Mouse (Mus musculus): Measurements from ENCODE around the gene 2210010C04Rik. TPM values are rescaled to one million over a fixed set of nuclear protein-coding genes. Genes with fewer than 3 reads are reported as not detected.

2210010C04Rik gene
- polyA plus RNA-seq, 1 experiment from 2014 or later = not detected

DNA sequence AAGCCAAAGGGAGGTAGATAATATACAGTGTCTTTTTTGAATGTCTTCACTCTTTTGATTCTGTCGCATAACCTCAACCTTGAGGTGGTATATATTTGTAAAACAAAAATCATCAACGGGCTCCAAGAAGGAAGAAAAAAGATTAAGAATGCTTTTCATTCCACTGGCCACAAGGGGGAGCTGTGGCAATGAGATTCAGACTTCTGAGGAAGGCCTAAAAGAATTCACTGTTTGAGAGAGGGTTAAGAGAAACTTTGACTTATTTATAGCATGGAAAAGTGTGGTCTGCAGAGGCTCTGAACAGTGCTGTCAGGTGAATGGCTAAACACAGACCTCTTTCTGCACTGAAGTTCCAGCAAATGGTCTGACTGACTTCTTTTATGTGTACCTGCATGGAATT is 20.3 kb upstream of the 2210010C04Rik start:
- H3K4me3 ChIP-seq (ENCODE audit: low read depth, low read length) = no peak overlapping the region
- H3K27ac ChIP-seq (ENCODE audit: low read length) = no peak overlapping the region
- no peak for ATAC-seq
- H3K4me2 ChIP-seq (ENCODE audit: low read length) = no peak overlapping the region
- no peaks in the 10 kb centered on the region for H3K27me3 ChIP-seq (ENCODE audit: control insufficient read depth, insufficient read depth, low read depth, low read length)
- H3K4me1 ChIP-seq (ENCODE audit: control insufficient read depth, insufficient read depth, low read length) = no peaks in the 10 kb centered on the region
- H3K9ac ChIP-seq (ENCODE audit: low read depth, low read length) = no peak overlapping the region
- WGBS = 33% methylated on average over 2 of the region's 2 CpGs
- H3K36me3 ChIP-seq (ENCODE audit: control insufficient read depth, insufficient read depth, low read length) = no peaks in the 10 kb centered on the region
- no peaks in the 10 kb centered on the region for H3K9me3 ChIP-seq (replicated peaks; ENCODE audit: control insufficient read depth, low read length, poor library complexity, severe bottlenecking)

DNA sequence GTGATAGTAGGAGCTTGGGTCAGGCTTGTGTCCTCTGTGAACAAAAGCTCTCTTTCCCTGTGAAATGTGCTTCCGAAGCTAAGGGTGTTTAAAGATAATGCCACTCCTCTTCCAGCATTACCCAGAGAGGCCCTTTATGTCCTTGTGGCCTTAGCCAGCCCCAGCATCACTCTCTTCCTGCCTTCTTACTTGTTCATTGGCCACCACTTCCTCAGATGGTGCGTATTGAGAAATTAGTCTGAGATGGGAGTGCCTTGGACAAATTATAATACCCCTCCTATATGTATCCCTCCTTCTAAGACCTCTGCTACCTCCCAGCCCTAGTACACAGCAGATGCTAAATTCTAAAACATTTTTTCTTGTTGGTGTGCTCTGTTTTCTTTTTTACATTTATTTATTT is 19.1 kb upstream of the 2210010C04Rik start:
- ATAC-seq = no peak
- 83% methylated on average over 2 of the region's 2 CpGs for WGBS
- Histone ChIP-seq H3K9ac (ENCODE audit: low read depth, low read length) (no peak overlapping the region), H3K27me3 (ENCODE audit: control insufficient read depth, insufficient read depth, low read depth, low read length) (no peaks in the 10 kb centered on the region), H3K4me2 (ENCODE audit: low read length) (no peak overlapping the region), H3K36me3 (ENCODE audit: control insufficient read depth, insufficient read depth, low read length) (no peaks in the 10 kb centered on the region), H3K9me3 (replicated peaks; ENCODE audit: control insufficient read depth, low read length, poor library complexity, severe bottlenecking) (no peaks in the 10 kb centered on the region), H3K4me1 (ENCODE audit: control insufficient read depth, insufficient read depth, low read length) (no peaks in the 10 kb centered on the region), H3K27ac (ENCODE audit: low read length) (no peak overlapping the region), H3K4me3 (ENCODE audit: low read depth, low read length) (no peak overlapping the region)

DNA sequence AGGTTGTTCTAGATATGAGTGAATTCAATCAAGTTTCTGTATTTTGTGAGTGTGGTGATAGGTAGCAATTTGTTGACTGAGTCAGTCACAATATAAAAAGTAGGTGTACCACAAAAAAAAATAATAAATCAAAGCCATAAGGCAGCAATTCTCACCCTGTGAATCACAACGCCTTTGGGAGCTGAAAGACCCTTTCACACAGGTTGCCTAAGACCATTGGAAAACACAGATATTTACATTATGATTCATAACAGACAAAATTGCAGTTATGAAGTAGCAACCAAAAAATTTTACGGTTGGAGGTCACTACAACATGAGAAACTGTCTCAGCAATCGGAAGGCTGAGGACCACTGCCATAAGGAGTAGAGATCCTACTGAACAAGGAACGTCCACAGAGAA is 16.5 kb upstream of the 2210010C04Rik start:
- H3K27ac ChIP-seq (ENCODE audit: low read length) = no peak overlapping the region
- H3K4me1 ChIP-seq (ENCODE audit: control insufficient read depth, insufficient read depth, low read length) = no peaks in the 10 kb centered on the region
- no peak for ATAC-seq
- 84% methylated on average over 4 of the region's 4 CpGs for WGBS
- H3K9ac ChIP-seq (ENCODE audit: low read depth, low read length) = no peak overlapping the region
- no peaks in the 10 kb centered on the region for H3K27me3 ChIP-seq (ENCODE audit: control insufficient read depth, insufficient read depth, low read depth, low read length)
- no peak overlapping the region for H3K4me3 ChIP-seq (ENCODE audit: low read depth, low read length)
- H3K9me3 ChIP-seq (replicated peaks; ENCODE audit: control insufficient read depth, low read length, poor library complexity, severe bottlenecking) = no peaks in the 10 kb centered on the region
- H3K4me2 ChIP-seq (ENCODE audit: low read length) = no peak overlapping the region
- H3K36me3 ChIP-seq (ENCODE audit: control insufficient read depth, insufficient read depth, low read length) = no peaks in the 10 kb centered on the region

GRCm38 (mm10) chr6:41048602-41049001 is 13.3 kb upstream of the 2210010C04Rik start:
- Histone ChIP-seq H3K36me3 (ENCODE audit: control insufficient read depth, insufficient read depth, low read length) (no peaks in the 10 kb centered on the region), H3K4me3 (ENCODE audit: low read depth, low read length) (no peak overlapping the region), H3K9ac (ENCODE audit: low read depth, low read length) (no peak overlapping the region), H3K9me3 (replicated peaks; ENCODE audit: control insufficient read depth, low read length, poor library complexity, severe bottlenecking) (no peaks in the 10 kb centered on the region), H3K4me2 (ENCODE audit: low read length) (no peak overlapping the region), H3K27ac (ENCODE audit: low read length) (no peak overlapping the region), H3K4me1 (ENCODE audit: control insufficient read depth, insufficient read depth, low read length) (no peaks in the 10 kb centered on the region), H3K27me3 (ENCODE audit: control insufficient read depth, insufficient read depth, low read depth, low read length) (no peaks in the 10 kb centered on the region)
- WGBS = 88% methylated on average over 1 of the region's 1 CpGs
- no peak for ATAC-seq

DNA sequence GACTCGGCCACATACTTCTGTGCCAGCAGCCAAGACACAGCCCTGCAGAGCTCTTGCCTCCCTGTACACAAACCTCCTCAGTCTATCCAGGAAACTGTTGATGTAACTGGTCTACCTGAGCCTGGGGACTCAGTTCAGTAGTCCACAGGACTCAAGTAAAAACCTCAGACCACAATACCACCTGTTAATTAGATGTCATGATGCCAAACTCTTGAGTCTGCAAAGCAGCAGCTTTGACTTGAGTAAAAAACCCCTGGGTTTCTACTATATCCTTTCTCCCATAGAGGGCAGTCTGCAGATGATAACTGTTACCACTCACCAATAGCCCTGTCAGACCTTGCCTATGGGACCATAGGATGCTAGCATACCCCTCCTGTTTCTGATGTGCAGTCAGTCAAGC is 12.7 kb upstream of the 2210010C04Rik start:
- ATAC-seq = no peak
- WGBS = 80% methylated on average over 1 of the region's 1 CpGs
- no peaks in the 10 kb centered on the region for H3K4me1 ChIP-seq (ENCODE audit: control insufficient read depth, insufficient read depth, low read length)
- no peak overlapping the region for H3K9ac ChIP-seq (ENCODE audit: low read depth, low read length)
- no peak overlapping the region for H3K4me2 ChIP-seq (ENCODE audit: low read length)
- H3K36me3 ChIP-seq (ENCODE audit: control insufficient read depth, insufficient read depth, low read length) = no peaks in the 10 kb centered on the region
- no peaks in the 10 kb centered on the region for H3K27me3 ChIP-seq (ENCODE audit: control insufficient read depth, insufficient read depth, low read depth, low read length)
- no peaks in the 10 kb centered on the region for H3K9me3 ChIP-seq (replicated peaks; ENCODE audit: control insufficient read depth, low read length, poor library complexity, severe bottlenecking)
- no peak overlapping the region for H3K27ac ChIP-seq (ENCODE audit: low read length)
- no peak overlapping the region for H3K4me3 ChIP-seq (ENCODE audit: low read depth, low read length)

DNA sequence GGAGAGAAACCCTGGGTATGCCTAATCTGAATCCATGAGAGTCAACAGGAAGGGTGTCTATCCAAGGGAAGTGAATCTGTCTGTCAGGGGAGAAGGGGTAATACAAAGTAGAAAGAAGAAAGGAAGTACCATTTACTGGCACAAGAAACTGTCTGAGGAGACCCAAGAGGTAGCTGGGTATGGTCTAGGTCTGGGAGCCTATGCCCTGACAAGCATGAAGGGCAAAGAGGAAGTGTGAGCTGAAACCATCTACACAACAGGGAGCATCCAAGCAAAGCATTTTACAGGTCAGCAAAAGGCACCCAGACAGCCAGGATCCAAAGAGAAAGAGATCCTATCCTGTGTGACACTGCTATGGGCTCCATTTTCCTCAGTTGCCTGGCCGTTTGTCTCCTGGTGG is 11.9 kb upstream of the 2210010C04Rik start:
- Histone ChIP-seq H3K27me3 (ENCODE audit: control insufficient read depth, insufficient read depth, low read depth, low read length) (no peaks in the 10 kb centered on the region), H3K9me3 (replicated peaks; ENCODE audit: control insufficient read depth, low read length, poor library complexity, severe bottlenecking) (no peaks in the 10 kb centered on the region), H3K4me2 (ENCODE audit: low read length) (no peak overlapping the region), H3K4me1 (ENCODE audit: control insufficient read depth, insufficient read depth, low read length) (no peaks in the 10 kb centered on the region), H3K27ac (ENCODE audit: low read length) (no peak overlapping the region), H3K9ac (ENCODE audit: low read depth, low read length) (no peak overlapping the region), H3K36me3 (ENCODE audit: control insufficient read depth, insufficient read depth, low read length) (no peaks in the 10 kb centered on the region), H3K4me3 (ENCODE audit: low read depth, low read length) (no peak overlapping the region)
- ATAC-seq = no peak
- WGBS = 62% methylated on average over 1 of the region's 1 CpGs

DNA sequence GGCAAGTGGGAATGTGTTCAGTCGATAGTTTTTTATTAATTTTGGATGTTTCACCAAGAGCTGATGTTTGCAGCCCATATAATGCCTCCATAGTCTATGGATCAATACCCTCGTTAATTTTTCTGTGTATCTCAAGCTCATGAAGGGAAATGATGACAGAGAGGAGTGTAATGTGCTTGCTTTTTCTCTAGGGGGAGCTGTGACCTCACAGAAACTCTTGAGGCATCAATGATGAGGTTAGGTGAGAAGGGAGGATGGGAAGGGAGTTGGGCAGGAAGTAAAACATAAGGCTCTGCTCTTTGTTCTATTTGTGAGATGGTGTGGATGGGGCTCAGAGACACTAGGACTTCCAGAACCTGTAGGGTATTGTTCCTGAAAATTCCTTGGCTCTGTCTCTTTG is 11.2 kb upstream of the 2210010C04Rik start:
- no peak for ATAC-seq
- H3K36me3 ChIP-seq (ENCODE audit: control insufficient read depth, insufficient read depth, low read length) = no peaks in the 10 kb centered on the region
- no peak overlapping the region for H3K4me2 ChIP-seq (ENCODE audit: low read length)
- WGBS = 60% methylated on average over 2 of the region's 2 CpGs
- no peak overlapping the region for H3K27ac ChIP-seq (ENCODE audit: low read length)
- H3K4me3 ChIP-seq (ENCODE audit: low read depth, low read length) = no peak overlapping the region
- H3K9ac ChIP-seq (ENCODE audit: low read depth, low read length) = no peak overlapping the region
- H3K9me3 ChIP-seq (replicated peaks; ENCODE audit: control insufficient read depth, low read length, poor library complexity, severe bottlenecking) = no peaks in the 10 kb centered on the region
- H3K27me3 ChIP-seq (ENCODE audit: control insufficient read depth, insufficient read depth, low read depth, low read length) = no peaks in the 10 kb centered on the region
- H3K4me1 ChIP-seq (ENCODE audit: control insufficient read depth, insufficient read depth, low read length) = no peaks in the 10 kb centered on the region

DNA sequence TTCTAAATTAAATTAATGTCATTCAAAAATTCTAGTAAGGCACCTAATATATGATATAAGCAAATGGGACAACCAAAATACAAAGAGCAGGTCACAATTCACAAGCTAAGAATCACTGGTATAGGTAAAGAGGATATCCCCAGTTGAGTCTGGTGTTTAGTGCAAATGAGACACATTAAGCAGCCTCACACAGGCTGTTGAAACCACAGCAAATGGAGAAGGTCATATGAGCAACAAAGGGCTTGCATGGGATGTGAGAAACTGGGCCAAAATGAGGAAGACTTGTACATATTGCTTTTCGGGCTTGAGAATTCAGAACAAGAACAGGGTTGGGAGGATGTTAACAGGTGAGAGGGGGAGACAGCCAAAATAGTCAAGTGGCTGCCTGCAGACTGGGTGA is 9.4 kb upstream of the 2210010C04Rik start:
- no peak for ATAC-seq
- H3K4me2 ChIP-seq (ENCODE audit: low read length) = no peak overlapping the region
- H3K27me3 ChIP-seq (ENCODE audit: control insufficient read depth, insufficient read depth, low read depth, low read length) = no peaks in the 10 kb centered on the region
- H3K4me3 ChIP-seq (ENCODE audit: low read depth, low read length) = no peak overlapping the region
- no peaks in the 10 kb centered on the region for H3K36me3 ChIP-seq (ENCODE audit: control insufficient read depth, insufficient read depth, low read length)
- H3K9ac ChIP-seq (ENCODE audit: low read depth, low read length) = no peak overlapping the region
- no peak overlapping the region for H3K27ac ChIP-seq (ENCODE audit: low read length)
- no peaks in the 10 kb centered on the region for H3K4me1 ChIP-seq (ENCODE audit: control insufficient read depth, insufficient read depth, low read length)
- H3K9me3 ChIP-seq (replicated peaks; ENCODE audit: control insufficient read depth, low read length, poor library complexity, severe bottlenecking) = no peaks in the 10 kb centered on the region
- WGBS = 90% methylated on average over 1 of the region's 1 CpGs

DNA sequence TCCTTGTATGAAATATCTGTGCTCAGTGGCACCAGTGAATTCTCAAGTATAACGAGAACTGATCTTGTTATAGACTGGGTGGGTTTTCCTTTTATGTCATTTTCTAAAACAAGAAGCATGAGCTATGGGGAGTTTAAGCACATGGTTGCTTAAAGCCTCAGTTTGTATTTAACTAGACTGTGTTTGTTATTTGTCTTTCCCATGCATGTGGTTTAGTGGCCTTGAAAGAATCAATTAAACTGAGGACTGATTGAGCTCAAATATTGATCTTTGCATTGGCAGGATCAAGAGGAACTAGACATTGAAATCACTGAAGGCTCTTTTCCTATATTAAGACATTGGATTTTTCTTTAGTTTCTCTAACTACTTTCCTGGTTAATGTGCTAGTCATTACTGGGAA is 9.0 kb upstream of the 2210010C04Rik start:
- no peak overlapping the region for H3K4me2 ChIP-seq (ENCODE audit: low read length)

DNA sequence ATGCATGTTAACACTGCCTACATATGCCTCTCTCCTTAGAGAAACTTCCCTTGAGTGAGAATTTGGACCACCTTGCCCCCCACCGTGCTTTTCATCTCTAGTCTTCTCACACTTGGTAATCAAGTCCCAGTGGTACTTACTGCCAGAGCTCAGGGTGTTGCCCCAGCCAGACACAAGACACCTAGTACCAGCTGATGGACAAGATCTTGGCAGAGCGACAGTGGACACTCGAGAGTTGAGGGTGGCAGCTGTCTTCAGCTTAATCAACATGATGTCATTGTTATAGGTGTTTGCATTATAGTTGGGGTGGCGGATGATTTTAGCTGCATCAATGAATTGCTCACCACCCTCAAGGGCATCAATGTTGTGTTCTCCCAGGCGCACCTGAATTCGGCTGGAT is 2.5 kb downstream of the 2210010C04Rik start:
- Histone ChIP-seq H3K9ac (ENCODE audit: low read depth, low read length) (no peak overlapping the region), H3K4me2 (ENCODE audit: low read length) (no peak overlapping the region), H3K36me3 (ENCODE audit: control insufficient read depth, insufficient read depth, low read length) (no peaks in the 10 kb centered on the region), H3K4me1 (ENCODE audit: control insufficient read depth, insufficient read depth, low read length) (no peaks in the 10 kb centered on the region), H3K27me3 (ENCODE audit: control insufficient read depth, insufficient read depth, low read depth, low read length) (no peaks in the 10 kb centered on the region), H3K27ac (ENCODE audit: low read length) (no peak overlapping the region), H3K4me3 (ENCODE audit: low read depth, low read length) (no peak overlapping the region), H3K9me3 (replicated peaks; ENCODE audit: control insufficient read depth, low read length, poor library complexity, severe bottlenecking) (no peaks in the 10 kb centered on the region)
- WGBS = 89% methylated on average over 6 of the region's 6 CpGs
- ATAC-seq = no peak

More for the DNA sequence above, 9.0 kb upstream of the 2210010C04Rik start:
- WGBS = 80% methylated on average over 1 of the region's 1 CpGs
- Histone ChIP-seq H3K27ac (ENCODE audit: low read length) (no peak overlapping the region), H3K4me1 (ENCODE audit: control insufficient read depth, insufficient read depth, low read length) (no peaks in the 10 kb centered on the region), H3K27me3 (ENCODE audit: control insufficient read depth, insufficient read depth, low read depth, low read length) (no peaks in the 10 kb centered on the region), H3K9me3 (replicated peaks; ENCODE audit: control insufficient read depth, low read length, poor library complexity, severe bottlenecking) (no peaks in the 10 kb centered on the region), H3K9ac (ENCODE audit: low read depth, low read length) (no peak overlapping the region), H3K36me3 (ENCODE audit: control insufficient read depth, insufficient read depth, low read length) (no peaks in the 10 kb centered on the region), H3K4me3 (ENCODE audit: low read depth, low read length) (no peak overlapping the region)
- ATAC-seq = no peak

All from midbrain, embryonic 16.5 days (tissue).